Mouse (Mus musculus) C2C12 (cell line): ENCODE data around the gene Olfr975. TPM values are rescaled to one million over a fixed set of nuclear protein-coding genes. Genes with fewer than 3 reads are reported as not detected.

Source experiments
- H3K27me3 ChIP-seq: one replicate; pipeline ENCODE4 v1.6.1; 2011; ENCODE audit not compliant: control insufficient read depth, insufficient read depth, insufficient read length
- H3K36me3 ChIP-seq: one replicate; pipeline ENCODE4 v1.6.1; 2011; ENCODE audit not compliant: control insufficient read depth, insufficient read depth
- H3K4me3 ChIP-seq: one replicate; pipeline ENCODE4 v1.5.1; 2011; ENCODE audit warnings: mild to moderate bottlenecking, control low read depth; ENCODE audit not compliant: poor library complexity, insufficient read depth, severe bottlenecking
- H3K79me2 ChIP-seq: one replicate; pipeline ENCODE4 v1.6.1; 2011; ENCODE audit not compliant: control insufficient read depth, insufficient read depth
- H3K79me3 ChIP-seq: one replicate; pipeline ENCODE4 v1.6.1; 2011; ENCODE audit warnings: low read depth, control low read depth
- H3ac ChIP-seq: one replicate; pipeline ENCODE3; 2011; ENCODE audit warnings: low read depth; ENCODE audit not compliant: control insufficient read depth, insufficient read length
- CEBPB ChIP-seq: IDR thresholded peaks from one replicate; pipeline ENCODE4 v1.6.1; 2011; ENCODE audit warnings: low read depth, mild to moderate bottlenecking, control low read depth, moderate library complexity
- CTCF ChIP-seq: IDR thresholded peaks from one replicate; pipeline ENCODE4 v1.5.1; 2011; ENCODE audit not compliant: control insufficient read depth, insufficient read depth, insufficient read length
- FOSL1 ChIP-seq: IDR thresholded peaks from one replicate; pipeline ENCODE4 v1.8.0; 2011; ENCODE audit warnings: mild to moderate bottlenecking, low read length; ENCODE audit not compliant: poor library complexity, insufficient read depth, severe bottlenecking
- MAX ChIP-seq: IDR thresholded peaks from one replicate; pipeline ENCODE4 v1.6.1; 2011; ENCODE audit warnings: mild to moderate bottlenecking, control low read depth
- MYOD1 ChIP-seq: IDR thresholded peaks from one replicate; pipeline ENCODE4 v1.6.1; 2011; ENCODE audit warnings: low read depth; ENCODE audit not compliant: control insufficient read depth, insufficient read length
- MYOG ChIP-seq: IDR thresholded peaks from one replicate; pipeline ENCODE4 v1.6.1; 2011; ENCODE audit not compliant: control insufficient read depth, insufficient read length; ENCODE audit errors: extremely low read depth
- USF1 ChIP-seq: IDR thresholded peaks from one replicate; pipeline ENCODE4 v1.6.1; 2011; ENCODE audit warnings: low read depth, mild to moderate bottlenecking, control low read depth, moderate library complexity
- polyA plus RNA-seq: library from polyadenylated mRNA; unstranded; fragments of >200 nt; fragmentation: generic; extraction: Trizol; gene quantifications from one replicate; pipeline ENCODE4 v1.2.1, GENCODE M21; 2012; ENCODE audit warnings: missing spikeins

The Olfr975 gene
- polyA plus RNA-seq, 1 experiment, result not detected

GRCm38 (mm10) chr9:39909939-39910338, 41.9 kb downstream of the Olfr975 start:
- Histone ChIP-seq H3ac (no peak overlapping the region), H3K79me2 (no peaks in the 10 kb centered on the region)
- TF ChIP-seq USF1, result no peak
- no peak for TF ChIP-seq MYOD1
- TF ChIP-seq CEBPB, result no peak
- TF ChIP-seq MYOG, result no peak
- TF ChIP-seq MAX, result no peak
- TF ChIP-seq FOSL1, result no peak

GRCm38 (mm10) chr9:39907036-39907435, 44.8 kb downstream of the Olfr975 start, which contains the start of gene Olfr229:
Gene Olfr229, plus strand, starts transcription at chr9:39907336.
- H3ac ChIP-seq, result no peak within 1 kb of the TSS
- H3K36me3 ChIP-seq, result no peaks in the 10 kb centered on the region
- H3K4me3 ChIP-seq, result no peak within 1 kb of the TSS
- H3K79me2 ChIP-seq, result no peaks in the 10 kb centered on the region
- no peaks in the 10 kb centered on the region for H3K27me3 ChIP-seq
- H3K79me3 ChIP-seq, result no peaks in the 10 kb centered on the region
- no peak for TF ChIP-seq CTCF
- no peak for TF ChIP-seq MYOG
- no peak for TF ChIP-seq MAX
- TF ChIP-seq FOSL1, result no peak
- no peak for TF ChIP-seq MYOD1
- TF ChIP-seq USF1, result no peak
- TF ChIP-seq CEBPB, result no peak

More at GRCm38 (mm10) chr9:39909939-39910338, 41.9 kb downstream of the Olfr975 start:
- Histone ChIP-seq H3K4me3 (no peak overlapping the region), H3K79me3 (no peaks in the 10 kb centered on the region), H3K27me3 (no peaks in the 10 kb centered on the region), H3K36me3 (no peaks in the 10 kb centered on the region)

GRCm38 (mm10) chr9:39905106-39905505, 46.7 kb downstream of the Olfr975 start:
- Histone ChIP-seq H3K4me3 (no peak overlapping the region), H3K79me3 (no peaks in the 10 kb centered on the region), H3ac (no peak overlapping the region), H3K79me2 (no peaks in the 10 kb centered on the region), H3K36me3 (no peaks in the 10 kb centered on the region), H3K27me3 (no peaks in the 10 kb centered on the region)
- no peak for TF ChIP-seq MYOD1
- no peak for TF ChIP-seq CTCF
- no peak for TF ChIP-seq USF1
- no peak for TF ChIP-seq CEBPB
- TF ChIP-seq MYOG, result no peak

Other genes starting within 250 kb of the Olfr975 start
- 0.04 TPM for gene Olfr149, start 244.9 kb downstream of the Olfr975 start, polyA plus RNA-seq
- not detected for gene Olfr965, start 240.7 kb downstream of the Olfr975 start, polyA plus RNA-seq
- not detected for gene Olfr150, start 221.1 kb downstream of the Olfr975 start, polyA plus RNA-seq
- gene Olfr967, start 205.8 kb downstream of the Olfr975 start, polyA plus RNA-seq, result not detected
- not detected for gene Olfr968, start 168.8 kb downstream of the Olfr975 start, polyA plus RNA-seq
- gene Olfr969, start 161.1 kb downstream of the Olfr975 start, polyA plus RNA-seq, result not detected
- gene Olfr970, start 143.2 kb downstream of the Olfr975 start, polyA plus RNA-seq, result not detected
- not detected for gene Olfr971, start 115.2 kb downstream of the Olfr975 start, polyA plus RNA-seq
- gene Olfr972, start 85.6 kb downstream of the Olfr975 start, polyA plus RNA-seq, result not detected
- gene Olfr229, start 44.7 kb downstream of the Olfr975 start, polyA plus RNA-seq, result not detected
- not detected for gene Olfr974, start 14.5 kb downstream of the Olfr975 start, polyA plus RNA-seq
- gene Olfr976, start 9.1 kb upstream of the Olfr975 start, polyA plus RNA-seq, result not detected
- gene Olfr978, start 40.1 kb upstream of the Olfr975 start, polyA plus RNA-seq, result not detected
- gene Olfr979, start 51.4 kb upstream of the Olfr975 start, polyA plus RNA-seq, result not detected
- not detected for gene Olfr980, start 57.5 kb upstream of the Olfr975 start, polyA plus RNA-seq
- gene Olfr981, start 69.4 kb upstream of the Olfr975 start, polyA plus RNA-seq, result not detected
- not detected for gene Olfr982, start 121.8 kb upstream of the Olfr975 start, polyA plus RNA-seq
- gene Olfr983, start 141.5 kb upstream of the Olfr975 start, polyA plus RNA-seq, result not detected
- gene Olfr984, start 162.2 kb upstream of the Olfr975 start, polyA plus RNA-seq, result not detected
- gene Olfr985, start 178.1 kb upstream of the Olfr975 start, polyA plus RNA-seq, result not detected
- not detected for gene Tmem225, start 196.1 kb upstream of the Olfr975 start, polyA plus RNA-seq
- not detected for gene Olfr986, start 228.9 kb upstream of the Olfr975 start, polyA plus RNA-seq
- gene Zfp202, start 240.3 kb upstream of the Olfr975 start, polyA plus RNA-seq, result 2.2 TPM